Mouse (Mus musculus) frontal cortex, adult 2 months (tissue): ENCODE data around the gene Gm13283. TPM values are rescaled to one million over a fixed set of nuclear protein-coding genes. Genes with fewer than 3 reads are reported as not detected.
"Not testable (repeated sequence)": the region's sequence is repeated elsewhere in the genome, so short reads cannot be mapped to it uniquely, and the experiment has no call there.

ENCODE experiments used
- DNase-seq, 2 experiments: peaks; one replicate each; pipeline ENCODE4 v3.0.0; 2022; ENCODE audit warnings: low spot score in 1 of 2; ENCODE audit errors: extremely low spot score in 1 of 2
- polyA plus RNA-seq: library from polyadenylated mRNA; depleted of rRNA; stranded (reverse); fragments of >200 nt; gene quantifications from 2 replicates; pipeline ENCODE4 v1.2.3, GENCODE M21; 2012

Gm13283 gene
- polyA plus RNA-seq, 1 experiment: not detected

DNA sequence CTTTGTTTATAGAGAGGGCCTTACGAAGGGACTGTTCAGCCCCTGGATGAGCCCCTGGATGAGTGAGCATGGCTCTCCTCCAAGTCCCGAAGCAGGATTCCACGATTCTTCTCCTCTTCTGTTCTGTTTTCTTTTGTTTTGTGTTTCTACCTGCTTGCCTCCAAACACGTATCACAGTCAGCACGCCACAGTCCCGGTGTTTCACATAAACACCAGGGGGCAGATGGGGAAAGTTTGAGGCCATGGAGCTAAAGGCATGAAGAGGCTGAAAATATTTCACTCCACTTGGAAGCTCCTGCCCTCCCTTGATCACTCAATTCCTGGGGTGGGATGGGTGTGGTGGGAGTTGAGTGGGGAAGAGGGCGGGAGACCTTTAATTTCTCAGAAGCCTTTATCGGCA is 1.9 kb downstream of the Gm13283 start:
- DNase-seq: peak; percentile 59 to 73

DNA sequence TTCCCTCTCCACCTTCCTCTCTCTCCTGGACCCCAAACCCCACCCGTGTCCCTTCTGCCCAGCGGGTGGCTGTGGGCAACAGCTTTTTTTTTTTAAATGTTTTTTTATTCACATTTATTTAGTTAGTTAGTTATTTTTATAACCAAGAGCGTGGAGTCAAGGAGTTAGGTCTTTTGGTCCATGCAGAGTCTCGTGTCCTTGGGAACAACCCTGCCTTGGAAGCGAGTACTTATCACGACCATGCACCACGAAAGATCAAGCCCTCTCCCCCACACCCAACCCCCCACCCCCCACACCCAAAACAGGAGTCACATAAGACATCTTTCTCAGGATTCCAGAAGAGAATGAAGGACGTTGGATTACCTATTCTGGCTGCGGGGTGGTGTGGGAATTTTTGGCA is 2.4 kb downstream of the Gm13283 start:
- not testable (repeated sequence) for DNase-seq

DNA sequence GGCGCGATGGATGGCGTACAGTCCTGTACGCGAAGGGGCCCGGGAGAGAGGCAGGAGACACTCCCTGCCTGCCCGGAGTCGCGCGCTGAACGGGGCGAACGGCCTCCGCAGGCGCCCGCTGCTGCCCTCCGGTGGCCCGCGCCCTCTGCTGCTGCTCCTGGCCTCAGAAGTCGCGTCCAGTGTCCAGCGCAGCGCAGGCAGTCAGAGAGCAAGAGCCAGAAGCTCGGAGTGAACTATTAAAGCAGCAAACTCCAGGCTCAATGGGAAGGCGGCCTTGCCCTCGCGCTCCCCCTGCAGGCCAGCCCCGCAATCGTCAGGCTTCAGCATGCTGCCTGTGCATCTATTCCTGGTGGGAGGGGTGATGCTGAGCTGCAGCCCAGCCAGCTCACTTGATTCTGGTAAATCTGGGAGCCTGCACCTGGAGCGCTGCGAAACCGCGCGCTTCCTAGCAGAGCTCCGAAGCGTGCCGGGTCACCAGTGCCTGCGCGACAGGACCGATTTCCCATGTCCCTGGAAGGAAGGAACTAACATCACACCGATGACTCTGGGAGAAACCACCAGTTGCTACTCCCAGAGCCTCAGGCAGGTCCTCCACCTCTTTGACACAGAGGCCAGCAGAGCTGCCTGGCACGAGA is 3.6 kb downstream of the Gm13283 start:
- not testable (repeated sequence) for DNase-seq

DNA sequence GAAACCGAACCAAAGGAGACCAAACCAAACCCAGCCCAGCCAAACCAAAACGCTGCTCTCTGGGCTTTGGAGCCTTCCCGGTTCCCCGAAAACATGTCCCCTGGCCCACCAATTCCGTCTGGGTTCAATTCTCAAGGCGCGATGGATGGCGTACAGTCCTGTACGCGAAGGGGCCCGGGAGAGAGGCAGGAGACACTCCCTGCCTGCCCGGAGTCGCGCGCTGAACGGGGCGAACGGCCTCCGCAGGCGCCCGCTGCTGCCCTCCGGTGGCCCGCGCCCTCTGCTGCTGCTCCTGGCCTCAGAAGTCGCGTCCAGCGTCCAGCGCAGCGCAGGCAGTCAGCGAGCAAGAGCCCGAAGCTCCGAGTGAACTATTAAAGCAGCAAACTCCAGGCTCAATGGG is 13.6 kb downstream of the Gm13283 start, which contains the start of gene Gm13290:
Gene Gm13290, plus strand, starts transcription at position 301 of the 400 bp plus-strand sequence.
- not testable (repeated sequence) for DNase-seq

DNA sequence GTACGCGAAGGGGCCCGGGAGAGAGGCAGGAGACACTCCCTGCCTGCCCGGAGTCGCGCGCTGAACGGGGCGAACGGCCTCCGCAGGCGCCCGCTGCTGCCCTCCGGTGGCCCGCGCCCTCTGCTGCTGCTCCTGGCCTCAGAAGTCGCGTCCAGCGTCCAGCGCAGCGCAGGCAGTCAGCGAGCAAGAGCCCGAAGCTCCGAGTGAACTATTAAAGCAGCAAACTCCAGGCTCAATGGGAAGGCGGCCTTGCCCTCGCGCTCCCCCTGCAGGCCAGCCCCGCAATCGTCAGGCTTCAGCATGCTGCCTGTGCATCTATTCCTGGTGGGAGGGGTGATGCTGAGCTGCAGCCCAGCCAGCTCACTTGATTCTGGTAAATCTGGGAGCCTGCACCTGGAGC is 16.7 kb downstream of the Gm13283 start, which contains the start of gene Gm13289:
Gene Gm13289, plus strand, starts transcription at position 301 of the 400 bp plus-strand sequence.
- not testable (repeated sequence) for DNase-seq

DNA sequence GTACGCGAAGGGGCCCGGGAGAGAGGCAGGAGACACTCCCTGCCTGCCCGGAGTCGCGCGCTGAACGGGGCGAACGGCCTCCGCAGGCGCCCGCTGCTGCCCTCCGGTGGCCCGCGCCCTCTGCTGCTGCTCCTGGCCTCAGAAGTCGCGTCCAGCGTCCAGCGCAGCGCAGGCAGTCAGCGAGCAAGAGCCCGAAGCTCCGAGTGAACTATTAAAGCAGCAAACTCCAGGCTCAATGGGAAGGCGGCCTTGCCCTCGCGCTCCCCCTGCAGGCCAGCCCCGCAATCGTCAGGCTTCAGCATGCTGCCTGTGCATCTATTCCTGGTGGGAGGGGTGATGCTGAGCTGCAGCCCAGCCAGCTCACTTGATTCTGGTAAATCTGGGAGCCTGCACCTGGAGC is 19.6 kb downstream of the Gm13283 start, which contains the start of gene Gm13272:
Gene Gm13272, plus strand, starts transcription at position 301 of the 400 bp plus-strand sequence.
- DNase-seq: not testable (repeated sequence)

DNA sequence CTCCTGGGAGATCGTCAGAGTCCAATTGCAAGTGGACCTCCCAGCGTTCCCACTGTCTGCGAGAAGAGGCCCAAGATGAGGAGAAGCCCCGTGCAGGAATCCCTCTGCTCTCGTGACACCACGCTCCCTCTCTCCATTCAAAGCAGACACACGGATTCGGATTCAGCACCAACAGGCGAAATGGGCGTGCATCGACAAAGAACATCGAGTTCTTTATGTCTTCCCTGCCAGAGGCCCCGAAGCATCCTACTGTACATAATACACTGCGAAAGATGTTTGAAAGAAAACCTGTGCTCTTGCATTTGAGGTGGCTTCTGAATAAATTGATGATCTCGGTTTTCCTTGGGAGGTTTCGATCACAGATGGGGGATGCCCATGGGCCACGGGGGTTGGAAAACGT is 20.4 kb downstream of the Gm13283 start:
- DNase-seq: not testable (repeated sequence)

DNA sequence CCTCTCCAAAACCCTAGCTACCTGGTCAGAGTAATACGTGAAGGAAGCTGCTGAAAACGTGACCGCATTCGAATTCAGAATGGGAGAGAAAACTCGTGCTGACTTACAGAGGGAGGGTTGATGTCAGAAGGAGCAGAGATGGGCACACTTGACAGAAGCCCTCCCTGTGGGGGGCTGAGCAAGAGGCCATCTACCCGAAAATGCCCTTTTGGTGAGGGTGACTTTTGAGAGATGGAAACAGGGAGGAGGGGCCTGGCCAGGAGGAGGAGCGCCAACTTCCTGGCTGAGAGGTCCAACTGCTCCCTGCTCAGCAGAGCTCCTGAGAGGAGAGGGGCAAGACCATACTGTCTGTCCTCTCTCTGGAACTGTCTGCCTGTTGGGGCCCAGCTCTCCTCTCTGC is 21.9 kb downstream of the Gm13283 start, which contains the start of gene Ifnz:
Gene Ifnz, plus strand, starts transcription at position 301 of the 400 bp plus-strand sequence.
- DNase-seq: not testable (repeated sequence)

DNA sequence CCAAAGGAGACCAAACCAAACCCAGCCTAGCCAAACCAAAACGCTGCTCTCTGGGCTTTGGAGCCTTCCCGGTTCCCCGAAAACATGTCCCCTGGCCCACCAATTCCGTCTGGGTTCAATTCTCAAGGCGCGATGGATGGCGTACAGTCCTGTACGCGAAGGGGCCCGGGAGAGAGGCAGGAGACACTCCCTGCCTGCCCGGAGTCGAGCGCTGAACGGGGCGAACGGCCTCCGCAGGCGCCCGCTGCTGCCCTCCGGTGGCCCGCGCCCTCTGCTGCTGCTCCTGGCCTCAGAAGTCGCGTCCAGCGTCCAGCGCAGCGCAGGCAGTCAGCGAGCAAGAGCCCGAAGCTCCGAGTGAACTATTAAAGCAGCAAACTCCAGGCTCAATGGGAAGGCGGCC is 22.4 kb downstream of the Gm13283 start:
- DNase-seq: not testable (repeated sequence)

DNA sequence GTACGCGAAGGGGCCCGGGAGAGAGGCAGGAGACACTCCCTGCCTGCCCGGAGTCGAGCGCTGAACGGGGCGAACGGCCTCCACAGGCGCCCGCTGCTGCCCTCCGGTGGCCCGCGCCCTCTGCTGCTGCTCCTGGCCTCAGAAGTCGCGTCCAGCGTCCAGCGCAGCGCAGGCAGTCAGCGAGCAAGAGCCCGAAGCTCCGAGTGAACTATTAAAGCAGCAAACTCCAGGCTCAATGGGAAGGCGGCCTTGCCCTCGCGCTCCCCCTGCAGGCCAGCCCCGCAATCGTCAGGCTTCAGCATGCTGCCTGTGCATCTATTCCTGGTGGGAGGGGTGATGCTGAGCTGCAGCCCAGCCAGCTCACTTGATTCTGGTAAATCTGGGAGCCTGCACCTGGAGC is 25.5 kb downstream of the Gm13283 start, which contains the start of gene Gm13276:
Gene Gm13276, plus strand, starts transcription at position 301 of the 400 bp plus-strand sequence.
- DNase-seq: not testable (repeated sequence)

DNA sequence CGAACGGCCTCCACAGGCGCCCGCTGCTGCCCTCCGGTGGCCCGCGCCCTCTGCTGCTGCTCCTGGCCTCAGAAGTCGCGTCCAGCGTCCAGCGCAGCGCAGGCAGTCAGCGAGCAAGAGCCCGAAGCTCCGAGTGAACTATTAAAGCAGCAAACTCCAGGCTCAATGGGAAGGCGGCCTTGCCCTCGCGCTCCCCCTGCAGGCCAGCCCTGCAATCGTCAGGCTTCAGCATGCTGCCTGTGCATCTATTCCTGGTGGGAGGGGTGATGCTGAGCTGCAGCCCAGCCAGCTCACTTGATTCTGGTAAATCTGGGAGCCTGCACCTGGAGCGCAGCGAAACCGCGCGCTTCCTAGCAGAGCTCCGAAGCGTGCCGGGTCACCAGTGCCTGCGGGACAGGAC is 28.5 kb downstream of the Gm13283 start, which contains the start of gene Gm13277:
Gene Gm13277, plus strand, starts transcription at position 231 of the 400 bp plus-strand sequence.
- peak; percentile 16 to 80 for DNase-seq

DNA sequence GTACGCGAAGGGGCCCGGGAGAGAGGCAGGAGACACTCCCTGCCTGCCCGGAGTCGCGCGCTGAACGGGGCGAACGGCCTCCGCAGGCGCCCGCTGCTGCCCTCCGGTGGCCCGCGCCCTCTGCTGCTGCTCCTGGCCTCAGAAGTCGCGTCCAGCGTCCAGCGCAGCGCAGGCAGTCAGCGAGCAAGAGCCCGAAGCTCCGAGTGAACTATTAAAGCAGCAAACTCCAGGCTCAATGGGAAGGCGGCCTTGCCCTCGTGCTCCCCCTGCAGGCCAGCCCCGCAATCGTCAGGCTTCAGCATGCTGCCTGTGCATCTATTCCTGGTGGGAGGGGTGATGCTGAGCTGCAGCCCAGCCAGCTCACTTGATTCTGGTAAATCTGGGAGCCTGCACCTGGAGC is 31.3 kb downstream of the Gm13283 start, which contains the start of gene Gm13278:
Gene Gm13278, plus strand, starts transcription at position 301 of the 400 bp plus-strand sequence.
- not testable (repeated sequence) for DNase-seq

DNA sequence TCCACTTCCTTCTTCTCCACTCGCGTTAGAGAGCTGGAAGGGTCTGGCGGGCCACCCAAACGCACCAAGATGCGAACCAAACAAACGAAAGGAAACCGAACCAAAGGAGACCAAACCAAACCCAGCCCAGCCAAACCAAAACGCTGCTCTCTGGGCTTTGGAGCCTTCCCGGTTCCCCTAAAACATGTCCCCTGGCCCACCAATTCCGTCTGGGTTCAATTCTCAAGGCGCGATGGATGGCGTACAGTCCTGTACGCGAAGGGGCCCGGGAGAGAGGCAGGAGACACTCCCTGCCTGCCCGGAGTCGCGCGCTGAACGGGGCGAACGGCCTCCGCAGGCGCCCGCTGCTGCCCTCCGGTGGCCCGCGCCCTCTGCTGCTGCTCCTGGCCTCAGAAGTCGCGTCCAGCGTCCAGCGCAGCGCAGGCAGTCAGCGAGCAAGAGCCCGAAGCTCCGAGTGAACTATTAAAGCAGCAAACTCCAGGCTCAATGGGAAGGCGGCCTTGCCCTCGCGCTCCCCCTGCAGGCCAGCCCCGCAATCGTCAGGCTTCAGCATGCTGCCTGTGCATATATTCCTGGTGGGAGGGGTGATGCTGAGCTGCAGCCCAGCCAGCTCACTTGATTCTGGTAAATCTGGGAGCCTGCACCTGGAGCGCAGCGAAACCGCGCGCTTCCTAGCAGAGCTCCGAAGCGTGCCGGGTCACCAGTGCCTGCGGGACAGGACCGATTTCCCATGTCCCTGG is 34.2 kb downstream of the Gm13283 start, which contains the start of gene Gm13275:
Gene Gm13275, plus strand, starts transcription at position 552 of the 740 bp plus-strand sequence.
- DNase-seq: peak; percentile 44 to 59

DNA sequence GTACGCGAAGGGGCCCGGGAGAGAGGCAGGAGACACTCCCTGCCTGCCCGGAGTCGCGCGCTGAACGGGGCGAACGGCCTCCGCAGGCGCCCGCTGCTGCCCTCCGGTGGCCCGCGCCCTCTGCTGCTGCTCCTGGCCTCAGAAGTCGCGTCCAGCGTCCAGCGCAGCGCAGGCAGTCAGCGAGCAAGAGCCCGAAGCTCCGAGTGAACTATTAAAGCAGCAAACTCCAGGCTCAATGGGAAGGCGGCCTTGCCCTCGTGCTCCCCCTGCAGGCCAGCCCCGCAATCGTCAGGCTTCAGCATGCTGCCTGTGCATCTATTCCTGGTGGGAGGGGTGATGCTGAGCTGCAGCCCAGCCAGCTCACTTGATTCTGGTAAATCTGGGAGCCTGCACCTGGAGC is 37.2 kb downstream of the Gm13283 start, which contains the start of gene Gm13279:
Gene Gm13279, plus strand, starts transcription at position 301 of the 400 bp plus-strand sequence.
- DNase-seq: not testable (repeated sequence)

DNA sequence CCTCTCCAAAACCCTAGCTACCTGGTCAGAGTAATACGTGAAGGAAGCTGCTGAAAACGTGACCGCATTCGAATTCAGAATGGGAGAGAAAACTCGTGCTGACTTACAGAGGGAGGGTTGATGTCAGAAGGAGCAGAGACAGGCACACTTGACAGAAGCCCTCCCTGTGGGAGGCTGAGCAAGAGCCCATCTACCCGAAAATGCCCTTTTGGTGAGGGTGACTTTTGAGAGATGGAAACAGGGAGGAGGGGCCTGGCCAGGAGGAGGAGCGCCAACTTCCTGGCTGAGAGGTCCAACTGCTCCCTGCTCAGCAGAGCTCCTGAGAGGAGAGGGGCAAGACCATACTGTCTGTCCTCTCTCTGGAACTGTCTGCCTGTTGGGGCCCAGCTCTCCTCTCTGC is 39.4 kb downstream of the Gm13283 start, which contains the start of gene Gm13285:
Gene Gm13285, plus strand, starts transcription at position 301 of the 400 bp plus-strand sequence.
- DNase-seq: not testable (repeated sequence)

DNA sequence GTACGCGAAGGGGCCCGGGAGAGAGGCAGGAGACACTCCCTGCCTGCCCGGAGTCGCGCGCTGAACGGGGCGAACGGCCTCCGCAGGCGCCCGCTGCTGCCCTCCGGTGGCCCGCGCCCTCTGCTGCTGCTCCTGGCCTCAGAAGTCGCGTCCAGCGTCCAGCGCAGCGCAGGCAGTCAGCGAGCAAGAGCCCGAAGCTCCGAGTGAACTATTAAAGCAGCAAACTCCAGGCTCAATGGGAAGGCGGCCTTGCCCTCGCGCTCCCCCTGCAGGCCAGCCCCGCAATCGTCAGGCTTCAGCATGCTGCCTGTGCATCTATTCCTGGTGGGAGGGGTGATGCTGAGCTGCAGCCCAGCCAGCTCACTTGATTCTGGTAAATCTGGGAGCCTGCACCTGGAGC is 43.0 kb downstream of the Gm13283 start, which contains the start of gene Gm13287:
Gene Gm13287, plus strand, starts transcription at position 301 of the 400 bp plus-strand sequence.
- DNase-seq: not testable (repeated sequence)

DNA sequence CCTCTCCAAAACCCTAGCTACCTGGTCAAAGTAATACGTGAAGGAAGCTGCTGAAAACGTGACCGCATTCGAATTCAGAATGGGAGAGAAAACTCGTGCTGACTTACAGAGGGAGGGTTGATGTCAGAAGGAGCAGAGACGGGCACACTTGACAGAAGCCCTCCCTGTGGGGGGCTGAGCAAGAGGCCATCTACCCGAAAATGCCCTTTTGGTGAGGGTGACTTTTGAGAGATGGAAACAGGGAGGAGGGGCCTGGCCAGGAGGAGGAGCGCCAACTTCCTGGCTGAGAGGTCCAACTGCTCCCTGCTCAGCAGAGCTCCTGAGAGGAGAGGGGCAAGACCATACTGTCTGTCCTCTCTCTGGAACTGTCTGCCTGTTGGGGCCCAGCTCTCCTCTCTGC is 45.3 kb downstream of the Gm13283 start, which contains the start of gene Gm13288:
Gene Gm13288, plus strand, starts transcription at position 301 of the 400 bp plus-strand sequence.
- not testable (repeated sequence) for DNase-seq

DNA sequence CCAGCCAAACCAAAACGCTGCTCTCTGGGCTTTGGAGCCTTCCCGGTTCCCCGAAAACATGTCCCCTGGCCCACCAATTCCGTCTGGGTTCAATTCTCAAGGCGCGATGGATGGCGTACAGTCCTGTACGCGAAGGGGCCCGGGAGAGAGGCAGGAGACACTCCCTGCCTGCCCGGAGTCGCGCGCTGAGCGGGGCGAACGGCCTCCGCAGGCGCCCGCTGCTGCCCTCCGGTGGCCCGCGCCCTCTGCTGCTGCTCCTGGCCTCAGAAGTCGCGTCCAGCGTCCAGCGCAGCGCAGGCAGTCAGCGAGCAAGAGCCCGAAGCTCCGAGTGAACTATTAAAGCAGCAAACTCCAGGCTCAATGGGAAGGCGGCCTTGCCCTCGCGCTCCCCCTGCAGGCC is 45.8 kb downstream of the Gm13283 start:
- DNase-seq: not testable (repeated sequence)
